Mouse (Mus musculus): ENCODE measurements around the gene Ssbp4. TPM values are rescaled to one million over a fixed set of nuclear protein-coding genes. Genes with fewer than 3 reads are reported as not detected.

Gene Ssbp4
- polyA plus RNA-seq, 1 experiment from 2014 or later = 62.4 TPM

- Histone ChIP-seq H3K27ac (no peak overlapping the region), H3K9me3 (replicated peaks) (no peaks in the 10 kb centered on the region), H3K4me1 (replicated peaks) (no peaks in the 10 kb centered on the region), H3K4me3 (replicated peaks) (no peak overlapping the region), H3K4me2 (no peak overlapping the region), H3K9ac (no peak overlapping the region), H3K27me3 (no peaks in the 10 kb centered on the region), H3K36me3 (peaks cover 99% of the 10 kb centered on the region)
- WGBS (ENCODE audit: insufficient replicate concordance) = 87% methylated on average over 9 of the region's 9 CpGs
- DNase-seq (no peak), ATAC-seq (ENCODE audit: low read depth) (0 out of 2 replicates have a peak, but pooled peaks have one; percentile 25)
Measured at GRCm38 (mm10) chr8:70584606-70585257, 23.9 kb downstream of the Ssbp4 start.

GRCm38 (mm10) chr8:70583476-70584387 is 24.9 kb downstream of the Ssbp4 start:
- ATAC-seq (ENCODE audit: low read depth) (no peak), DNase-seq (no peak)
- WGBS (ENCODE audit: insufficient replicate concordance) = 82% methylated on average over 18 of the region's 18 CpGs
- Histone ChIP-seq H3K4me3 (replicated peaks) (no peak overlapping the region), H3K9me3 (replicated peaks) (no peaks in the 10 kb centered on the region), H3K9ac (no peak overlapping the region), H3K36me3 (peaks cover 96% of the 10 kb centered on the region), H3K27me3 (no peaks in the 10 kb centered on the region), H3K27ac (no peak overlapping the region), H3K4me2 (no peak overlapping the region), H3K4me1 (replicated peaks) (no peaks in the 10 kb centered on the region)

- peaks cover 56% of the 10 kb centered on the region for H3K36me3 ChIP-seq
- no peak for DNase-seq
Measured at GRCm38 (mm10) chr8:70577207-70577606, 31.5 kb downstream of the Ssbp4 start.

GRCm38 (mm10) chr8:70574915-70575314 is 33.8 kb downstream of the Ssbp4 start:
- WGBS (ENCODE audit: insufficient replicate concordance) = 47% methylated on average over 4 of the region's 4 CpGs
- DNase-seq (no peak), ATAC-seq (ENCODE audit: low read depth) (0 out of 2 replicates have a peak, but pooled peaks have one; percentile 12)
- Histone ChIP-seq H3K36me3 (peaks cover 33% of the 10 kb centered on the region), H3K27me3 (no peaks in the 10 kb centered on the region), H3K9me3 (replicated peaks) (no peaks in the 10 kb centered on the region), H3K27ac (no peak overlapping the region), H3K4me3 (replicated peaks) (no peak overlapping the region), H3K4me1 (replicated peaks) (peaks cover 27% of the 10 kb centered on the region), H3K4me2 (no peak overlapping the region), H3K9ac (no peak overlapping the region)

More at GRCm38 (mm10) chr8:70577207-70577606, 31.5 kb downstream of the Ssbp4 start:
- Histone ChIP-seq H3K27me3 (no peaks in the 10 kb centered on the region), H3K9ac (no peak overlapping the region), H3K4me2 (no peak overlapping the region), H3K27ac (no peak overlapping the region), H3K4me1 (replicated peaks) (peaks cover 16% of the 10 kb centered on the region), H3K9me3 (replicated peaks) (no peaks in the 10 kb centered on the region), H3K4me3 (replicated peaks) (no peak overlapping the region)
- WGBS (ENCODE audit: insufficient replicate concordance) = 81% methylated on average over 3 of the region's 3 CpGs
- ATAC-seq (ENCODE audit: low read depth) = no peak

- Histone ChIP-seq H3K27me3 (no peaks in the 10 kb centered on the region), H3K27ac (no peak overlapping the region), H3K4me2 (no peak overlapping the region), H3K36me3 (peaks cover 30% of the 10 kb centered on the region), H3K4me3 (replicated peaks) (no peak overlapping the region), H3K4me1 (replicated peaks) (peaks cover 31% of the 10 kb centered on the region), H3K9ac (no peak overlapping the region), H3K9me3 (replicated peaks) (no peaks in the 10 kb centered on the region)
- DNase-seq = no peak
- ATAC-seq (ENCODE audit: low read depth) = no peak
Measured at GRCm38 (mm10) chr8:70574302-70574701, 34.4 kb downstream of the Ssbp4 start.

GRCm38 (mm10) chr8:70570990-70571389 is 37.7 kb downstream of the Ssbp4 start:
- Histone ChIP-seq H3K9ac (no peak overlapping the region), H3K4me2 (no peak overlapping the region)
- 83% methylated on average over 6 of the region's 6 CpGs for WGBS (ENCODE audit: insufficient replicate concordance)

GRCm38 (mm10) chr8:70570360-70570759 is 38.3 kb downstream of the Ssbp4 start:
- H3K4me3 ChIP-seq (replicated peaks) = no peak overlapping the region
- no peak for DNase-seq
- no peak overlapping the region for H3K27ac ChIP-seq
- no peaks in the 10 kb centered on the region for H3K27me3 ChIP-seq
- H3K4me1 ChIP-seq (replicated peaks) = peaks cover 36% of the 10 kb centered on the region
- H3K9ac ChIP-seq = no peak overlapping the region
- no peaks in the 10 kb centered on the region for H3K9me3 ChIP-seq (replicated peaks)
- H3K36me3 ChIP-seq = peaks cover 16% of the 10 kb centered on the region
- ATAC-seq (ENCODE audit: low read depth) = no peak
- no peak overlapping the region for H3K4me2 ChIP-seq

More at GRCm38 (mm10) chr8:70570990-70571389, 37.7 kb downstream of the Ssbp4 start:
- no peak overlapping the region for H3K4me3 ChIP-seq (replicated peaks)
- no peaks in the 10 kb centered on the region for H3K9me3 ChIP-seq (replicated peaks)
- no peak for DNase-seq
- peaks cover 32% of the 10 kb centered on the region for H3K4me1 ChIP-seq (replicated peaks)
- H3K36me3 ChIP-seq = peaks cover 16% of the 10 kb centered on the region
- ATAC-seq (ENCODE audit: low read depth) = no peak
- no peaks in the 10 kb centered on the region for H3K27me3 ChIP-seq
- H3K27ac ChIP-seq = no peak overlapping the region

GRCm38 (mm10) chr8:70565561-70565960 is 43.1 kb downstream of the Ssbp4 start:
- no peaks in the 10 kb centered on the region for H3K9me3 ChIP-seq (replicated peaks)
- ATAC-seq (ENCODE audit: low read depth) (no peak), DNase-seq (no peak)
- 0 out of 2 replicates have a peak, but pooled peaks cover 4% of the 10 kb centered on the region for H3K36me3 ChIP-seq
- peaks cover 65% of the 10 kb centered on the region for H3K4me1 ChIP-seq (replicated peaks)
- H3K9ac ChIP-seq = no peak overlapping the region; the same call in 1 of the 2 replicates
- no peak overlapping the region for H3K4me2 ChIP-seq
- no peaks in the 10 kb centered on the region for H3K27me3 ChIP-seq
- 12% methylated on average over 3 of the region's 3 CpGs for WGBS (ENCODE audit: insufficient replicate concordance)
- H3K27ac ChIP-seq = no peak overlapping the region
- no peak overlapping the region for H3K4me3 ChIP-seq (replicated peaks)

GRCm38 (mm10) chr8:70564696-70565235 is 43.9 kb downstream of the Ssbp4 start:
- Histone ChIP-seq H3K4me2 (no peak overlapping the region), H3K9me3 (replicated peaks) (no peaks in the 10 kb centered on the region), H3K4me3 (replicated peaks) (no peak overlapping the region), H3K36me3 (0 out of 2 replicates have a peak, but pooled peaks cover 4% of the 10 kb centered on the region), H3K9ac (no peak overlapping the region; the same call in 1 of the 2 replicates), H3K4me1 (replicated peaks) (peaks cover 65% of the 10 kb centered on the region), H3K27ac (no peak overlapping the region), H3K27me3 (no peaks in the 10 kb centered on the region)
- 70% methylated on average over 3 of the region's 3 CpGs for WGBS (ENCODE audit: insufficient replicate concordance)
- no peak for ATAC-seq (ENCODE audit: low read depth)
- DNase-seq = no peak

- ATAC-seq (ENCODE audit: low read depth) (no peak), DNase-seq (no peak)
- Histone ChIP-seq H3K27me3 (no peaks in the 10 kb centered on the region), H3K4me3 (replicated peaks) (no peak overlapping the region), H3K36me3 (0 out of 2 replicates have a peak, but pooled peaks cover 2% of the 10 kb centered on the region), H3K4me2 (no peak overlapping the region), H3K27ac (no peak overlapping the region), H3K9ac (no peak overlapping the region), H3K9me3 (replicated peaks) (no peaks in the 10 kb centered on the region), H3K4me1 (replicated peaks) (peaks cover 68% of the 10 kb centered on the region)
- 68% methylated on average over 6 of the region's 6 CpGs for WGBS (ENCODE audit: insufficient replicate concordance)
Measured at GRCm38 (mm10) chr8:70563763-70564387, 44.8 kb downstream of the Ssbp4 start.

- no peaks in the 10 kb centered on the region for H3K9me3 ChIP-seq (replicated peaks)
- ATAC-seq (ENCODE audit: low read depth) = no peak
- H3K27me3 ChIP-seq = no peaks in the 10 kb centered on the region
- WGBS (ENCODE audit: insufficient replicate concordance) = 59% methylated on average over 3 of the region's 3 CpGs
- H3K4me1 ChIP-seq (replicated peaks) = peaks cover 79% of the 10 kb centered on the region
- H3K4me2 ChIP-seq = no peak overlapping the region
- H3K4me3 ChIP-seq (replicated peaks) = no peak overlapping the region
- no peak overlapping the region for H3K27ac ChIP-seq
- no peak for DNase-seq
- H3K36me3 ChIP-seq = no peaks in the 10 kb centered on the region
- no peak overlapping the region for H3K9ac ChIP-seq
Measured at GRCm38 (mm10) chr8:70562802-70563201, 45.9 kb downstream of the Ssbp4 start.

Measured in liver, embryonic 13.5 days (tissue).